Mouse (Mus musculus): ENCODE results near the gene Gsg1l.

DNA sequence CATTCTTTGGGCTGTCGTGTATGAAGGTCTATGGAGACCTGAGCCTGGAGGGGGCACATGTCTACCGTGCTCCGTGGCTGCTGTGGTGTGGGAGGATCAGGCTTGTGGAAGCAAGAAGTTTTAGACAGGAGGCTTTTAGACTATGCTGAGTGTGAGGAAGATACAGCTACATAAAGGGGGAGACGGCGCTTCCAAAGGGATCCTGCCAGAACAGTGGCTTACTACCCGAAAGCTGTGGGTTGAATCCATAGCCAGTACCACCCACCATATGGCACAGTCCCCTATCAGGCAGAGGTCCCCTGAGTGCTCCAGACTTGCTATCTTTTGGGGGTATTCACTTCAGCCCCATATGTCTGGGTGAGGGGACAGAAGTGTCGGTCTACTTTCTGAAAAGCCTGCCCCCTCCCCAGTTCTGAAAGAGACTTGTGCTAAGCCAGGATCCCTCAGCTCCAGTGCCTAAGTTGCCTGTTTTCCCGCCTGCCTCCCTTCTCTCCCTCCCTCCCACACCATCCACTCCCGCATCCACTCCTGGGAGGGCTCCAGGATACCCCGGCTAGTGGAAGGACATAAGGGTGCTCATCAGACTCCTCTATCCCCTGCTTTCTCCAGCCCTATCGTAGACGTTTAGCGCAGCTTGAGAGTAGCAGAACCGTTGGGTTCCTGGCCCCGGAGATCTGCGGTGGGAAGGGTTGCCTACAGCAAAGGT is 1.1 kb downstream of the Gsg1l start:
- no peak for TF ChIP-seq POLR2A (IDR thresholded peaks at IDR 0.05; ENCODE audit: borderline replicate concordance, control insufficient read depth, low read depth, low read length)
- no peak for TF ChIP-seq CTCF (IDR thresholded peaks at IDR 0.05; ENCODE audit: control insufficient read depth, insufficient read depth, low read length)
